Mouse (Mus musculus): ENCODE measurements at regions not wholly inside any gene's neighbourhood (a gene's known extent, or its start where the extent isn't known, plus 50 kb on each side); places are given as distances from the start of the nearest gene placed in this dataset.
A peak's percentile ranks its signal among the peaks of the same experiment; 100 is the strongest.

- ATAC-seq (no peak), DNase-seq (no peak)
- Histone ChIP-seq H3K36me3 (ENCODE audit: insufficient read depth) (no peaks in the 10 kb centered on the region), H3K4me1 (ENCODE audit: insufficient read depth) (no peaks in the 10 kb centered on the region), H3K9me3 (ENCODE audit: low read length) (no peaks in the 10 kb centered on the region), H3K27ac (ENCODE audit: low read depth, low read length) (no peak overlapping the region), H3K4me3 (ENCODE audit: low read depth, low read length) (no peak overlapping the region), H3K27me3 (ENCODE audit: insufficient read depth, low read length) (no peaks in the 10 kb centered on the region), H3K9ac (no peak overlapping the region), H3K4me2 (ENCODE audit: low read depth) (no peak overlapping the region)
- TF ChIP-seq CTCF (IDR thresholded peaks at IDR 0.05; ENCODE audit: low read depth) = no peak
- 64% methylated on average over 13 of the region's 13 CpGs for WGBS
These were observed 232.0 kb downstream of the Cdca7 start for GRCm38 (mm10) chr2:72707676-72708659.

- H3K4me3 ChIP-seq (ENCODE audit: low read depth, low read length) = no peak overlapping the region
- no peaks in the 10 kb centered on the region for H3K4me1 ChIP-seq (ENCODE audit: insufficient read depth)
- no peak for ATAC-seq
- no peak overlapping the region for H3K27ac ChIP-seq (ENCODE audit: low read depth, low read length)
- H3K4me2 ChIP-seq (ENCODE audit: low read depth) = no peak overlapping the region
- no peaks in the 10 kb centered on the region for H3K9me3 ChIP-seq (ENCODE audit: low read length)
- no peak for DNase-seq
- WGBS = 66% methylated on average over 4 of the region's 4 CpGs
- no peaks in the 10 kb centered on the region for H3K36me3 ChIP-seq (ENCODE audit: insufficient read depth)
- H3K9ac ChIP-seq = no peak overlapping the region
- H3K27me3 ChIP-seq (ENCODE audit: insufficient read depth, low read length) = no peaks in the 10 kb centered on the region
- TF ChIP-seq CTCF (IDR thresholded peaks at IDR 0.05; ENCODE audit: low read depth) = no peak
These were observed 241.0 kb downstream of the Cdca7 start for GRCm38 (mm10) chr2:72716931-72717330.

- no peaks in the 10 kb centered on the region for H3K27me3 ChIP-seq (ENCODE audit: insufficient read depth, low read length)
- TF ChIP-seq CTCF (IDR thresholded peaks at IDR 0.05; ENCODE audit: low read depth) = peak; percentile 81
- 39% methylated on average over 3 of the region's 3 CpGs for WGBS
- H3K36me3 ChIP-seq (ENCODE audit: insufficient read depth) = no peaks in the 10 kb centered on the region
- H3K4me2 ChIP-seq (ENCODE audit: low read depth) = no peak overlapping the region
- DNase-seq (peak; percentile 75), ATAC-seq (no peak)
- H3K9ac ChIP-seq = no peak overlapping the region
- no peak overlapping the region for H3K4me3 ChIP-seq (ENCODE audit: low read depth, low read length)
- H3K4me1 ChIP-seq (ENCODE audit: insufficient read depth) = no peaks in the 10 kb centered on the region
- H3K27ac ChIP-seq (ENCODE audit: low read depth, low read length) = no peak overlapping the region
- no peaks in the 10 kb centered on the region for H3K9me3 ChIP-seq (ENCODE audit: low read length)
These were observed 251.5 kb downstream of the Sp3 start for GRCm38 (mm10) chr2:72728699-72729098.

- no peaks in the 10 kb centered on the region for H3K27me3 ChIP-seq (ENCODE audit: insufficient read depth, low read length)
- no peak for TF ChIP-seq CTCF (IDR thresholded peaks at IDR 0.05; ENCODE audit: low read depth)
- H3K4me2 ChIP-seq (ENCODE audit: low read depth) = no peak overlapping the region
- WGBS = 34% methylated on average over 3 of the region's 3 CpGs
- no peak for ATAC-seq
- DNase-seq = no peak
- no peaks in the 10 kb centered on the region for H3K4me1 ChIP-seq (ENCODE audit: insufficient read depth)
- no peak overlapping the region for H3K27ac ChIP-seq (ENCODE audit: low read depth, low read length)
- H3K36me3 ChIP-seq (ENCODE audit: insufficient read depth) = no peaks in the 10 kb centered on the region
- no peaks in the 10 kb centered on the region for H3K9me3 ChIP-seq (ENCODE audit: low read length)
- H3K9ac ChIP-seq = no peak overlapping the region
- H3K4me3 ChIP-seq (ENCODE audit: low read depth, low read length) = no peak overlapping the region
These were observed 246.9 kb downstream of the Sp3 start for GRCm38 (mm10) chr2:72733371-72733770.

GRCm38 (mm10) chr2:72735035-72735434 lies 245.2 kb downstream of the Sp3 start:
- TF ChIP-seq CTCF (IDR thresholded peaks at IDR 0.05; ENCODE audit: low read depth) = no peak
- H3K4me2 ChIP-seq (ENCODE audit: low read depth) = no peak overlapping the region
- 95% methylated on average over 9 of the region's 9 CpGs for WGBS
- ATAC-seq (no peak), DNase-seq (no peak)
- no peaks in the 10 kb centered on the region for H3K4me1 ChIP-seq (ENCODE audit: insufficient read depth)
- no peaks in the 10 kb centered on the region for H3K36me3 ChIP-seq (ENCODE audit: insufficient read depth)
- no peak overlapping the region for H3K27ac ChIP-seq (ENCODE audit: low read depth, low read length)
- H3K9ac ChIP-seq = no peak overlapping the region
- no peaks in the 10 kb centered on the region for H3K27me3 ChIP-seq (ENCODE audit: insufficient read depth, low read length)
- no peaks in the 10 kb centered on the region for H3K9me3 ChIP-seq (ENCODE audit: low read length)
- H3K4me3 ChIP-seq (ENCODE audit: low read depth, low read length) = no peak overlapping the region

- Histone ChIP-seq H3K9me3 (ENCODE audit: low read length) (no peaks in the 10 kb centered on the region), H3K4me2 (ENCODE audit: low read depth) (no peak overlapping the region), H3K4me3 (ENCODE audit: low read depth, low read length) (no peak overlapping the region), H3K36me3 (ENCODE audit: insufficient read depth) (no peaks in the 10 kb centered on the region), H3K27ac (ENCODE audit: low read depth, low read length) (no peak overlapping the region), H3K27me3 (ENCODE audit: insufficient read depth, low read length) (no peaks in the 10 kb centered on the region), H3K9ac (no peak overlapping the region), H3K4me1 (ENCODE audit: insufficient read depth) (no peaks in the 10 kb centered on the region)
- ATAC-seq = no peak
- 89% methylated on average over 3 of the region's 3 CpGs for WGBS
- no peak for TF ChIP-seq CTCF (IDR thresholded peaks at IDR 0.05; ENCODE audit: low read depth)
- DNase-seq = no peak
These were observed 243.6 kb downstream of the Sp3 start for GRCm38 (mm10) chr2:72736685-72737084.
